Mouse (Mus musculus): ENCODE results near the gene Nadsyn1. TPM values are rescaled to one million over a fixed set of nuclear protein-coding genes. Genes with fewer than 3 reads are reported as not detected.

Nadsyn1 gene
- polyA plus RNA-seq (2012), result 0.11 and 0.16 TPM in 2 replicates

- Histone ChIP-seq H3K36me3 (ENCODE audit: control insufficient read depth) (peaks cover 12% of the 10 kb centered on the region), H3K9me3 (ENCODE audit: control insufficient read depth, low read length) (no peaks in the 10 kb centered on the region), H3K27me3 (ENCODE audit: control insufficient read depth) (no peaks in the 10 kb centered on the region), H3K4me1 (ENCODE audit: control insufficient read depth) (peaks cover 24% of the 10 kb centered on the region), H3K4me3 (replicated peaks) (peak within 1 kb of the TSS; percentile 80)
- TF ChIP-seq GATA1 (IDR thresholded peaks at IDR 0.05; ENCODE audit: low read length) (no peak), TAL1 (IDR thresholded peaks at IDR 0.05; ENCODE audit: low read length) (no peak)
Observed at GRCm38 (mm10) chr7:143822375-143823265, at the start of gene Nadsyn1, which contains the start of gene Dhcr7. Gene Nadsyn1, minus strand, starts transcription at chr7:143822849. Gene Dhcr7, plus strand, starts transcription at chr7:143823145.

- H3K4me3 ChIP-seq (replicated peaks), result no peak overlapping the region
Observed at GRCm38 (mm10) chr7:143868874-143869273, 46.2 kb upstream of the Nadsyn1 start.

GRCm38 (mm10) chr7:143866538-143866937, 43.9 kb upstream of the Nadsyn1 start, which contains the start of gene Gm498:
Gene Gm498, plus strand, starts transcription at chr7:143866838.
- H3K27me3 ChIP-seq (ENCODE audit: control insufficient read depth), result no peaks in the 10 kb centered on the region
- no peak within 1 kb of the TSS for H3K4me3 ChIP-seq (replicated peaks)
- TF ChIP-seq GATA1 (IDR thresholded peaks at IDR 0.05; ENCODE audit: low read length) (no peak), TAL1 (IDR thresholded peaks at IDR 0.05; ENCODE audit: low read length) (no peak)
- peaks cover 3% of the 10 kb centered on the region; the same call in 1 of the 2 replicates for H3K9me3 ChIP-seq (ENCODE audit: control insufficient read depth, low read length)
- H3K36me3 ChIP-seq (ENCODE audit: control insufficient read depth), result no peaks in the 10 kb centered on the region
- H3K4me1 ChIP-seq (ENCODE audit: control insufficient read depth), result no peaks in the 10 kb centered on the region

More at GRCm38 (mm10) chr7:143868874-143869273, 46.2 kb upstream of the Nadsyn1 start:
- no peaks in the 10 kb centered on the region for H3K9me3 ChIP-seq (ENCODE audit: control insufficient read depth, low read length)
- no peaks in the 10 kb centered on the region for H3K4me1 ChIP-seq (ENCODE audit: control insufficient read depth)
- TF ChIP-seq TAL1 (IDR thresholded peaks at IDR 0.05; ENCODE audit: low read length), result no peak
- no peak for TF ChIP-seq GATA1 (IDR thresholded peaks at IDR 0.05; ENCODE audit: low read length)
- no peaks in the 10 kb centered on the region for H3K27me3 ChIP-seq (ENCODE audit: control insufficient read depth)
- H3K36me3 ChIP-seq (ENCODE audit: control insufficient read depth), result no peaks in the 10 kb centered on the region

GRCm38 (mm10) chr7:143848768-143849482, 26.3 kb upstream of the Nadsyn1 start:
- no peak overlapping the region for H3K4me3 ChIP-seq (replicated peaks)
- H3K36me3 ChIP-seq (ENCODE audit: control insufficient read depth), result peaks cover 34% of the 10 kb centered on the region
- H3K4me1 ChIP-seq (ENCODE audit: control insufficient read depth), result peaks cover 3% of the 10 kb centered on the region; the same call in 1 of the 2 replicates
- no peaks in the 10 kb centered on the region for H3K27me3 ChIP-seq (ENCODE audit: control insufficient read depth)
- TF ChIP-seq GATA1 (IDR thresholded peaks at IDR 0.05; ENCODE audit: low read length), result no peak
- no peak for TF ChIP-seq TAL1 (IDR thresholded peaks at IDR 0.05; ENCODE audit: low read length)
- H3K9me3 ChIP-seq (ENCODE audit: control insufficient read depth, low read length), result no peaks in the 10 kb centered on the region

- H3K36me3 ChIP-seq (ENCODE audit: control insufficient read depth), result peaks cover 40% of the 10 kb centered on the region
- H3K4me3 ChIP-seq (replicated peaks), result no peak overlapping the region
- H3K9me3 ChIP-seq (ENCODE audit: control insufficient read depth, low read length), result peaks cover 3% of the 10 kb centered on the region; the same call in 1 of the 2 replicates
- TF ChIP-seq GATA1 (IDR thresholded peaks at IDR 0.05; ENCODE audit: low read length), result no peak
- no peak for TF ChIP-seq TAL1 (IDR thresholded peaks at IDR 0.05; ENCODE audit: low read length)
- peaks cover 3% of the 10 kb centered on the region; the same call in 1 of the 2 replicates for H3K4me1 ChIP-seq (ENCODE audit: control insufficient read depth)
- H3K27me3 ChIP-seq (ENCODE audit: control insufficient read depth), result no peaks in the 10 kb centered on the region
Observed at GRCm38 (mm10) chr7:143848127-143848767, 25.6 kb upstream of the Nadsyn1 start.

- Histone ChIP-seq H3K4me1 (ENCODE audit: control insufficient read depth) (no peaks in the 10 kb centered on the region), H3K9me3 (ENCODE audit: control insufficient read depth, low read length) (peaks cover 3% of the 10 kb centered on the region; the same call in 1 of the 2 replicates), H3K4me3 (replicated peaks) (no peak overlapping the region), H3K36me3 (ENCODE audit: control insufficient read depth) (peaks cover 80% of the 10 kb centered on the region), H3K27me3 (ENCODE audit: control insufficient read depth) (no peaks in the 10 kb centered on the region)
- no peak for TF ChIP-seq GATA1 (IDR thresholded peaks at IDR 0.05; ENCODE audit: low read length)
- no peak for TF ChIP-seq TAL1 (IDR thresholded peaks at IDR 0.05; ENCODE audit: low read length)
Observed at GRCm38 (mm10) chr7:143841301-143841700, 18.7 kb upstream of the Nadsyn1 start.

- no peak overlapping the region for H3K4me3 ChIP-seq (replicated peaks)
- no peaks in the 10 kb centered on the region for H3K27me3 ChIP-seq (ENCODE audit: control insufficient read depth)
- peaks cover 3% of the 10 kb centered on the region; the same call in 1 of the 2 replicates for H3K9me3 ChIP-seq (ENCODE audit: control insufficient read depth, low read length)
- peaks cover 69% of the 10 kb centered on the region for H3K36me3 ChIP-seq (ENCODE audit: control insufficient read depth)
- H3K4me1 ChIP-seq (ENCODE audit: control insufficient read depth), result peaks cover 5% of the 10 kb centered on the region
- no peak for TF ChIP-seq GATA1 (IDR thresholded peaks at IDR 0.05; ENCODE audit: low read length)
- TF ChIP-seq TAL1 (IDR thresholded peaks at IDR 0.05; ENCODE audit: low read length), result no peak
Observed at GRCm38 (mm10) chr7:143840121-143840520, 17.5 kb upstream of the Nadsyn1 start.

GRCm38 (mm10) chr7:143837705-143838358, 15.2 kb upstream of the Nadsyn1 start:
- Histone ChIP-seq H3K36me3 (ENCODE audit: control insufficient read depth) (peaks cover 49% of the 10 kb centered on the region), H3K9me3 (ENCODE audit: control insufficient read depth, low read length) (no peaks in the 10 kb centered on the region), H3K4me1 (ENCODE audit: control insufficient read depth) (peaks cover 9% of the 10 kb centered on the region), H3K27me3 (ENCODE audit: control insufficient read depth) (no peaks in the 10 kb centered on the region), H3K4me3 (replicated peaks) (no peak overlapping the region)
- TF ChIP-seq TAL1 (IDR thresholded peaks at IDR 0.05; ENCODE audit: low read length) (no peak), GATA1 (IDR thresholded peaks at IDR 0.05; ENCODE audit: low read length) (no peak)
